Mouse (Mus musculus) midbrain, embryonic 11.5 days (tissue): ENCODE measurements around the gene Wdr81. TPM values are rescaled to one million over a fixed set of nuclear protein-coding genes. Genes with fewer than 3 reads are reported as not detected.

Experiments used
- ATAC-seq: fragments of 200-750 bp; cut with Nextera tagmentation; 2 replicates; pipeline ENCODE4 v1.8.0; 2017; ENCODE audit warnings: moderate TSS enrichment, moderate library complexity; ENCODE audit not compliant: low FRiP score
- DNase-seq: peaks from one replicate; pipeline ENCODE4 v3.0.0; 2015; ENCODE audit warnings: low spot score; ENCODE audit errors: missing footprints
- H3K27ac ChIP-seq: fragments of 300-500 bp; sonication (generic); 2 replicates; pipeline ENCODE4 v1.5.1; 2014; ENCODE audit warnings: low read depth, low read length
- H3K27me3 ChIP-seq: fragments of 300-500 bp; sonication (generic); 2 replicates; pipeline ENCODE4 v1.6.1; 2014; ENCODE audit warnings: mild to moderate bottlenecking, low read length, moderate library complexity, mixed read lengths; ENCODE audit not compliant: control insufficient read depth, insufficient read depth
- H3K36me3 ChIP-seq: fragments of 300-500 bp; sonication (generic); 2 replicates; pipeline ENCODE4 v1.6.1; 2014; ENCODE audit warnings: mild to moderate bottlenecking, low read length, moderate library complexity, mixed read lengths; ENCODE audit not compliant: control insufficient read depth, insufficient read depth
- H3K4me1 ChIP-seq: fragments of 300-500 bp; sonication (generic); 2 replicates; pipeline ENCODE4 v1.6.1; 2014; ENCODE audit warnings: low read length; ENCODE audit not compliant: control insufficient read depth, insufficient read depth
- H3K4me2 ChIP-seq: fragments of 300-500 bp; sonication (generic); 2 replicates; pipeline ENCODE4 v1.6.1; 2014; ENCODE audit warnings: mild to moderate bottlenecking, moderate library complexity
- H3K4me3 ChIP-seq: fragments of 300-500 bp; sonication (generic); 2 replicates; pipeline ENCODE4 v1.5.1; 2014; ENCODE audit warnings: low read depth, low read length
- H3K9ac ChIP-seq: fragments of 300-500 bp; sonication (generic); 2 replicates; pipeline ENCODE4 v1.6.1; 2014; ENCODE audit warnings: low read length
- H3K9me3 ChIP-seq: fragments of 300-500 bp; sonication (generic); 2 replicates; pipeline ENCODE4 v1.6.1; 2016; ENCODE audit warnings: low read length; ENCODE audit not compliant: control insufficient read depth
- WGBS: fragments of 180-500 bp; shearing (Covaris S2); extraction: QIAGEN DNeasy Blood & Tissue Kit; methylation state at CpG from one replicate; pipeline ENCODE4 v1.1.7; 2014; 5-methylcytosine and 5-hydroxymethylcytosine counted together
- polyA plus RNA-seq: library from polyadenylated mRNA; unstranded; fragments of >200 nt; fragmentation: Nextera tagmentation; extraction: Ambion mirVana; gene quantifications from 2 replicates; pipeline ENCODE4 v1.2.1, GENCODE M21; 2014

Wdr81 gene
- polyA plus RNA-seq, 1 experiment from 2014 or later, result 3.9 TPM

DNA sequence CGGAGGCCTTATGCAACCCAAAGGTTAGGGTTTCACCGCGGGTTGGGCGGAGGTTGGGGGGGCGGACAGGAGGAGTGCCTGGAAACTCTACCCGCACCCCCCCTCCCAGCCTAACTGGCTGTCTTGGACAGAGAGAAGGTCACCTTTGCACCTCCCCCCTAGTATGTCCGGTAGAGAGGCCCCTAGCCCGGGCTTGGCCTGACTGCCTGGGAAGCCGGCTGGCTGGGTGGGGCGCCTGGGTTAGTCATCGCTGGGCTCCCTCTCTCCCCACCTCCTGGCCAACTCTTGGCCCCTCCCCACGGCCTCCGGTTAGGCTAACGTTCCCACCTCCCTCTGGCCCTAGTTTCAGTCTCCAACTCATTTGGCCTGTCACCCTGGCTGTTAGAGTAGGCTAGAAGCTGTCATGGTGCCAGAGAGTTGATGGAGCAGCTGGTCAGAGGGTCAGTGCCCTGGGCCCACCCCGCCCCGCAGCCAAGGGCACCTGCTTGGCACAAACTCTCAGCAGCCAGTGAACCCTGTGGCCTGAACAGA, 7.8 kb upstream of the Wdr81 start:
- H3K4me3 ChIP-seq, result peak overlapping the region; percentile 62
- H3K4me1 ChIP-seq, result peaks cover 17% of the 10 kb centered on the region
- H3K36me3 ChIP-seq, result no peaks in the 10 kb centered on the region
- DNase-seq (no peak), ATAC-seq (no peak)
- H3K9ac ChIP-seq, result peak overlapping the region; percentile 63
- no peak overlapping the region for H3K27ac ChIP-seq
- H3K4me2 ChIP-seq, result peak overlapping the region; percentile 69
- H3K27me3 ChIP-seq, result no peaks in the 10 kb centered on the region
- H3K9me3 ChIP-seq, result no peaks in the 10 kb centered on the region
- 7% methylated on average over 13 of the region's 16 CpGs for WGBS

DNA sequence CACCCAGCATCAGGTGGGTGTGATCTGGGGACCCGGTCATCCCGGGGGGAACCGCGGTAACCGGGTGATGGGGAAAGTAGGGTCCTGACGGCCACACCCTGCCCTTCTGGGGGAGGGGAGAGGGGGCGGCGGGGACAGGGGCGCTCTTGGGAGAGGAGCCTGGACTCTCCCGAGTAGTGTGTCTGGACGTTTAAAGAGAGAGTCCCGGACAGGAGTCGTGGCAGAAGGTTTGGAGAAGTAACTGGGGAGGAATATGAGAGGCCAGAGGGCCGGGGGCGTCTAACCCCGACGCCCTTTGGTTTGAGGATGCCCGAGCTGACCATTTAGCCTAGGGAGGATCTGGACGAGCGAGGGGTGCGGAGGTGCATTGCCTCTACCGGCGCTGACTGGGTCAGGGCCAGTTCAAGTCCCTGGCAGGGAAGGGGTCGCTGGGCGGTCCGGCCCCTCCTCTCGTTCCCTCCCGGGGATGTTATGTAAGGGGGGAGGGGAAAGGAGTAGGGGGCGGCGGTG, 7.3 kb upstream of the Wdr81 start:
- peak overlapping the region; percentile 63 for H3K9ac ChIP-seq
- H3K4me2 ChIP-seq, result peak overlapping the region; percentile 69
- no peaks in the 10 kb centered on the region for H3K36me3 ChIP-seq
- no peaks in the 10 kb centered on the region for H3K27me3 ChIP-seq
- ATAC-seq (peak; percentile 65), DNase-seq (peak; percentile 85)
- peaks cover 17% of the 10 kb centered on the region for H3K4me1 ChIP-seq
- H3K4me3 ChIP-seq, result peak overlapping the region; percentile 62
- WGBS, result under 1% methylated on average over 26 of the region's 30 CpGs
- no peaks in the 10 kb centered on the region for H3K9me3 ChIP-seq
- no peak overlapping the region for H3K27ac ChIP-seq

DNA sequence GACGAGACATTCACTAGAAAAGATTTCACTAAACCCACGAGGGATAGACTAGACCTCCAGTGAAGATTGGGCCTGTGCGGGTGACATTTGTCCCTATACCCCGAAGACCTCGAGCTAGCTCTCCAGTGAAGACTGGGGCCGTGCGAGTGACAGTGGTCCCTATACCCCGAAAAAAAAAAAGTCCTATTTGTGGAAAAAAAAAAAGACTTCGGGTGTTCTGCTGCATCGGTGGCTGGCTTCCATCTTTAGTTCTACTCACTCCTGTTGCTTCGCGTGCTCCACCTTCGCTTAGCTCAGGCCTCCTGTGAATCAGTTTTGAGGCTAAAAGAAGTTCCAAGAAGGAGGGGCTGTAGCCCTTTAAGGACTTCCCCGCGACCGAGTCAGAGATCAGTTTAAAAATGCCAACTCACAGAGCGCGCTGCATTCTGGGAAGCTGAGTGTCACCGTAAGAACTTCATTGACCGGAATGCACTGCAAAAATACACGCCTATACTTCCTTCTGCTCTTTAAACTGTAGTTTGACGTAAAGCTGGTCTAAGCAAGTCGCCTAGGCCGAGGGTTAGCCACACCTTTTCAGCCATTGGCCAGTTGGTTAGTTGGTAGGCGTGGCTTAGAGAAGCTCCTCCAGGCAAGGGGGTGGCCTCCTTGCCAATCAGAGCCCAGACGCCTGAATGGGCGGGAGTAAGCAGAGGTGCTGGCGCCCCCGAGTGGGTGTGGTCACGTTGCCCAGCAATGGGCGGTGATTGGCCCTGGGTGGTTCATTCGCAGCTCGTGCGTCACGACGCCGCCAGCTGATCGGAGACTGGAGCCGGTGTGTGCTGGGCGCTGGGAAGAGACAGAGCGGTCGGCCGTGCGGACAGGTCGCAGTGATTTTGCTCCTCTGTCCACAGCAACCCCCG, 6.6 kb upstream of the Wdr81 start, which contains the start of gene Tlcd2:
Gene Tlcd2, plus strand, starts transcription at position 872 of the 899 bp plus-strand sequence.
- ATAC-seq, result peak; percentile 95
- H3K4me2 ChIP-seq, result peak within 1 kb of the TSS; percentile 91
- peak within 1 kb of the TSS; percentile 62 for H3K4me3 ChIP-seq
- H3K9me3 ChIP-seq, result no peaks in the 10 kb centered on the region
- under 1% methylated on average over 46 of the region's 46 CpGs for WGBS
- peaks cover 17% of the 10 kb centered on the region for H3K4me1 ChIP-seq
- peak; percentile 99 for DNase-seq
- H3K9ac ChIP-seq, result peak within 1 kb of the TSS; percentile 63
- H3K36me3 ChIP-seq, result no peaks in the 10 kb centered on the region
- H3K27me3 ChIP-seq, result no peaks in the 10 kb centered on the region
- H3K27ac ChIP-seq, result peak within 1 kb of the TSS; percentile 82

DNA sequence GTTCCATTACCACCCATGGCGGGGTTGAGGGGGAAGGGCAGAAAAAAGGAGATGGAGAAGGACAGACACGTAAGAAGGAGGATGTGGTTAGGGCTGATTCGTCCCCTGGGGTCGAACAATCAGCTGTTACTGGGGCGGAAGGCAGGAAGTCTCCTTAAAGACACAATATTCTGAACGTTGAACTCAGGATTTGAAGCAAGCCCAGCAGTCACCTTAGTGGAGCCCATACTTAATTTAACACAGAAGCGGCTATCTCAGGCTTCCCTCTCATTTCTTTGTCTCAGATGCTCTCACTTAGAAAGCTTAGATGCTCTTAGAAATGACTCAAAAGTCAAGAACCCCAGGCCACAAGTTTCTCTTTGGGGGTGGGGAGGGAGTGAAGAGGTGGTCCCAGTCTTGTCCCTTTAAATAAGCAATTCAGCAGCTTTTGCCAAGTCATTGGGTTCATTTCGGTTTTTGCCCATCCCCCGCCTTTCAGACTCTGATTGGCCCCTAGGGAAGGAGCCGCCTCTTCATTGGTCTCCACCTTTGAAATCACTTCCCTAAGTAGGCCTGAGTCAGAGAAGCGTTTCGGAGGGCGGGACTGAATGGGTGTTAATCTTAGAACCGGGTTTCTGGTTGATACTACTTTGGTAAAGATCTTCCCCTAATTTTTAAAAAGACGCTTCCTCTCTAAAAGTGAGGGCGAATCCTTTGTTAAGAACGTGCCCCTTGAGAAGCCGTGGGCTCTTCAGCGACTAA, 5.8 kb upstream of the Wdr81 start:
- peaks cover 17% of the 10 kb centered on the region for H3K4me1 ChIP-seq
- ATAC-seq (peak; percentile 31; the same call in 1 of the 2 replicates), DNase-seq (peak; percentile 97)
- H3K36me3 ChIP-seq, result no peaks in the 10 kb centered on the region
- WGBS, result 2% methylated on average over 19 of the region's 19 CpGs
- H3K27ac ChIP-seq, result peak overlapping the region; percentile 82
- peak overlapping the region; percentile 62 for H3K4me3 ChIP-seq
- H3K9me3 ChIP-seq, result no peaks in the 10 kb centered on the region
- H3K9ac ChIP-seq, result peak overlapping the region; percentile 54
- H3K27me3 ChIP-seq, result no peaks in the 10 kb centered on the region
- peak overlapping the region; percentile 91 for H3K4me2 ChIP-seq

DNA sequence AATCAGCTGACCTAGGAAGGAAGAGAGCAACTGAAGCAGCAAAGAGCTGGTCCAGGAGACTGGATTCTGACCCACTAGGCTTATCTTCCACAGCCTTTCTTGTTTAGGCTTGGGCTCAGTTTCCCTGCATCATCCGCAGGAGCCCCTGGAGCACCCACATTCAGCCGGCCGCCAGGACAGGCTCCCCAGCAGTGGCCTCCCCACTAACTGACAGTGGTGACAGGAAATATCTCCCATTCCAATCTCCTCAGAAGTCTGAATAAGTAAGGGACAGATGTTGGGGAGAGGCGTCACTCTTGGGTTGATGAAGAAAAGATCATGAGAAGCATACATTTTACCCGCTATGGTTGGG, 5.2 kb upstream of the Wdr81 start:
- no peaks in the 10 kb centered on the region for H3K36me3 ChIP-seq
- H3K9me3 ChIP-seq, result no peaks in the 10 kb centered on the region
- peaks cover 20% of the 10 kb centered on the region for H3K4me1 ChIP-seq
- H3K4me2 ChIP-seq, result peak overlapping the region; percentile 91
- H3K27ac ChIP-seq, result no peak overlapping the region; the same call in 1 of the 2 replicates
- H3K9ac ChIP-seq, result peak overlapping the region; percentile 54; the same call in 1 of the 2 replicates
- WGBS, result 29% methylated on average over 5 of the region's 5 CpGs
- H3K4me3 ChIP-seq, result peak overlapping the region; percentile 62; the same call in 1 of the 2 replicates
- ATAC-seq, result no peak
- no peak for DNase-seq
- H3K27me3 ChIP-seq, result no peaks in the 10 kb centered on the region

DNA sequence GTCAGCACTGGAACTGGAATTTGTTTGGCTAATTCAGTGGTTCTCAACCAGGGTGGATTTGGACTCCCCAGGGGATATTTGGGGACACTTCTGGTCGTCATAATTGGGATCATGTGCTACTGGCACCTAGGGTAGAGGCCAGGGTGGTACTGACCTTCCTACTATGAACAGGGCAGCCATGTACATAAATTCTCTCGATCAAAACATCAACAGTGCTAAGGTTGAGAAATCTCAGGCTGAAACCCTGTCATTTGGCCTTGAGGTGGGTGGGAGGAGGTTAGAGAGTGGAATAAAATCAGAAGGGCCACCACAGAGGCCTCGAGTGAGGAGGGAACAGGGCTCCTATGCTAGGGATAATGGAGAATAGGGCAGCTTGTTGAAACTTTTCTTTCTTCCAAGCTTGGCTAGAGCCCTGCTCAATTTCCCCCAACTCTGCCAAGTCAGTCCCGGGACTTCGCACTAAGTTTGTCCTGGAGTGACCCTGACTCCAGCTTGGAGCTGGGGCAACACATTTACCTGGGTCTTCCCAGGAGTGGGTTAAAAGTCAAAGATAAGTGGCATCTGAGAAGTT, 4.7 kb upstream of the Wdr81 start:
- no peak overlapping the region for H3K4me2 ChIP-seq

DNA sequence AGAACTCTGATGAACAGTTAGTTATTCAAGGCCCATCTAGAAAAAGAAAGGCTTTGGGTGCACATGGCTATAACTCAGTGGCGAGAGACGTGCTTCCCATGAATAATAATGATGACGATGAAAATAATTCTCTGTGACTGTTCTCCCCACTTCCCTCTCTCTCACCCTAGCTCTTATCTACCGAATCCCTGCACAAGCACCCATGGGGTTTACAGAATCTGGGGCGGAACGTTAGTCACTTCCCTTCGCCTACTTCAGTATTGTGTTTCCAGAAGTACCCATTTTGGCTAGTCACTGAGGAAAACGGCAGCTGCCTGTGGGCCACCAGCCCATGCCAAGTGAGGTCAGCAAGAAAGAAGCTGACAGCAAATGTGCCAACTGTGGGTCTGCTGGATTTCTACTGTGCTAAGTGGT, 4.1 kb upstream of the Wdr81 start:
- DNase-seq (no peak), ATAC-seq (no peak)
- Histone ChIP-seq H3K36me3 (no peaks in the 10 kb centered on the region), H3K9me3 (no peaks in the 10 kb centered on the region), H3K9ac (no peak overlapping the region), H3K4me1 (peaks cover 26% of the 10 kb centered on the region), H3K27ac (no peak overlapping the region), H3K4me3 (no peak overlapping the region), H3K27me3 (no peaks in the 10 kb centered on the region), H3K4me2 (no peak overlapping the region)
- WGBS, result 85% methylated on average over 8 of the region's 8 CpGs

More for the DNA sequence above, 4.7 kb upstream of the Wdr81 start:
- Histone ChIP-seq H3K36me3 (no peaks in the 10 kb centered on the region), H3K9me3 (no peaks in the 10 kb centered on the region), H3K4me3 (no peak overlapping the region), H3K27me3 (no peaks in the 10 kb centered on the region), H3K4me1 (peaks cover 21% of the 10 kb centered on the region), H3K9ac (no peak overlapping the region), H3K27ac (no peak overlapping the region)
- ATAC-seq (no peak), DNase-seq (no peak)
- 82% methylated on average over 5 of the region's 5 CpGs for WGBS

DNA sequence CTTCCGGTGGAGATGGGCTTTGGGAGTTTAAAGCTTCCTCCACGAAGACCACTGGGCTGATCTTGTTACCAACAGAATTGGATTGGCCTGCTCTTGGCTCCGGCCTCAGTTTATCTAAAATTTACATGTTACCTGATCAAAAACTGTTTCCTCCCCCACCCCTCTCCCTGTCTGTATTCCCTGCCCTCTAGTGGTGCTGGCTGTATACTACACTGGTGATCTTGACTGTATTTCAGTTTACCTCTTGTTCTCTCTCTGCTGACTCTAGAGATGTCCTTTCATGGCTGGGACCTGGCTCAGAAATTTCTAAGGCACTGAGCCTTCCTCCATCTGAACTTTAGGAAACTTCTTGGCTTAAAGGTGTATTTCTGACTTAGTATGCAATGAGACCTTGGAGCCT, 3.7 kb upstream of the Wdr81 start:
- no peaks in the 10 kb centered on the region for H3K27me3 ChIP-seq
- ATAC-seq, result no peak
- H3K9ac ChIP-seq, result no peak overlapping the region
- H3K9me3 ChIP-seq, result no peaks in the 10 kb centered on the region
- H3K36me3 ChIP-seq, result no peaks in the 10 kb centered on the region
- H3K4me2 ChIP-seq, result no peak overlapping the region
- peak; percentile 87 for DNase-seq
- WGBS, result 15% methylated on average over 3 of the region's 3 CpGs
- H3K4me1 ChIP-seq, result peaks cover 26% of the 10 kb centered on the region
- H3K4me3 ChIP-seq, result no peak overlapping the region
- no peak overlapping the region for H3K27ac ChIP-seq
